Mouse (Mus musculus) testis, adult 2 months (tissue): ENCODE measurements around the gene Gpr161. TPM values are rescaled to one million over a fixed set of nuclear protein-coding genes. Genes with fewer than 3 reads are reported as not detected.

Experiments
- H3K27ac ChIP-seq: fragments of 200-500 bp; 2 replicates; pipeline ENCODE4 v1.5.1; 2012; ENCODE audit warnings: low read depth, low read length; ENCODE audit not compliant: control insufficient read depth, insufficient read depth
- H3K27me3 ChIP-seq: fragments of 200-500 bp; 2 replicates; pipeline ENCODE4 v1.6.1; 2012; ENCODE audit warnings: mild to moderate bottlenecking, low read length, moderate library complexity; ENCODE audit not compliant: control insufficient read depth, insufficient read depth
- H3K36me3 ChIP-seq: fragments of 200-500 bp; 2 replicates; pipeline ENCODE4 v1.6.1; 2012; ENCODE audit warnings: mild to moderate bottlenecking, low read length; ENCODE audit not compliant: control insufficient read depth, insufficient read depth
- H3K4me1 ChIP-seq: fragments of 200-500 bp; 2 replicates; pipeline ENCODE4 v1.6.1; 2012; ENCODE audit warnings: low read length; ENCODE audit not compliant: control insufficient read depth, insufficient read depth
- H3K4me3 ChIP-seq: fragments of 200-500 bp; 2 replicates; pipeline ENCODE4 v1.5.1; 2012; ENCODE audit warnings: low read depth, mild to moderate bottlenecking, low read length, moderate library complexity, mixed read lengths; ENCODE audit not compliant: control insufficient read depth
- CTCF ChIP-seq: fragments of 200-500 bp; IDR thresholded peaks from 2 replicates; pipeline ENCODE4 v1.5.1; 2012; ENCODE audit warnings: low read depth, mild to moderate bottlenecking, inconsistent platforms, low read length, moderate library complexity; ENCODE audit not compliant: control insufficient read depth, insufficient read depth, insufficient replicate concordance
- POLR2A ChIP-seq: fragments of 200-500 bp; IDR thresholded peaks from 2 replicates; pipeline ENCODE4 v1.6.1; 2012; ENCODE audit warnings: low read depth, mild to moderate bottlenecking, inconsistent platforms, low read length, moderate library complexity; ENCODE audit not compliant: control insufficient read depth
- polyA plus RNA-seq: library from polyadenylated mRNA; depleted of rRNA; stranded (reverse); fragments of >200 nt; gene quantifications from 2 replicates; pipeline ENCODE4 v1.2.3, GENCODE M21; 2012

Gene Gpr161
- polyA plus RNA-seq, 1 experiment, result 0.59 TPM

- no peaks in the 10 kb centered on the region for H3K4me1 ChIP-seq
- no peak overlapping the region for H3K4me3 ChIP-seq
- TF ChIP-seq CTCF (no peak), POLR2A (no peak)
- H3K27ac ChIP-seq, result no peak overlapping the region
- H3K36me3 ChIP-seq, result no peaks in the 10 kb centered on the region
- no peaks in the 10 kb centered on the region for H3K27me3 ChIP-seq
Observed at GRCm38 (mm10) chr1:165289831-165290230, 5.8 kb upstream of the Gpr161 start.

GRCm38 (mm10) chr1:165291606-165292005, 4.0 kb upstream of the Gpr161 start:
- no peak overlapping the region for H3K27ac ChIP-seq
- H3K36me3 ChIP-seq, result no peaks in the 10 kb centered on the region
- no peaks in the 10 kb centered on the region for H3K27me3 ChIP-seq
- H3K4me3 ChIP-seq, result no peak overlapping the region
- no peaks in the 10 kb centered on the region for H3K4me1 ChIP-seq
- TF ChIP-seq POLR2A, result no peak
- no peak for TF ChIP-seq CTCF

GRCm38 (mm10) chr1:165301108-165301507, 5.5 kb downstream of the Gpr161 start:
- Histone ChIP-seq H3K36me3 (no peaks in the 10 kb centered on the region), H3K27ac (no peak overlapping the region), H3K27me3 (no peaks in the 10 kb centered on the region), H3K4me1 (no peaks in the 10 kb centered on the region), H3K4me3 (no peak overlapping the region)
- TF ChIP-seq POLR2A (no peak), CTCF (no peak)

GRCm38 (mm10) chr1:165301567-165301966, 6.0 kb downstream of the Gpr161 start:
- Histone ChIP-seq H3K27me3 (no peaks in the 10 kb centered on the region), H3K4me1 (no peaks in the 10 kb centered on the region), H3K27ac (no peak overlapping the region), H3K36me3 (no peaks in the 10 kb centered on the region), H3K4me3 (no peak overlapping the region)
- TF ChIP-seq POLR2A, result no peak
- TF ChIP-seq CTCF, result no peak

GRCm38 (mm10) chr1:165302455-165303208, 7.0 kb downstream of the Gpr161 start:
- Histone ChIP-seq H3K36me3 (no peaks in the 10 kb centered on the region), H3K27ac (no peak overlapping the region), H3K4me3 (no peak overlapping the region), H3K4me1 (no peaks in the 10 kb centered on the region), H3K27me3 (no peaks in the 10 kb centered on the region)
- TF ChIP-seq POLR2A (no peak), CTCF (no peak)

GRCm38 (mm10) chr1:165303209-165303608, 7.6 kb downstream of the Gpr161 start:
- H3K4me3 ChIP-seq, result no peak overlapping the region
- no peaks in the 10 kb centered on the region for H3K27me3 ChIP-seq
- no peaks in the 10 kb centered on the region for H3K36me3 ChIP-seq
- TF ChIP-seq POLR2A, result no peak
- TF ChIP-seq CTCF, result no peak
- no peak overlapping the region for H3K27ac ChIP-seq
- no peaks in the 10 kb centered on the region for H3K4me1 ChIP-seq

GRCm38 (mm10) chr1:165304341-165304740, 8.8 kb downstream of the Gpr161 start:
- no peaks in the 10 kb centered on the region for H3K4me1 ChIP-seq
- no peak overlapping the region for H3K4me3 ChIP-seq
- H3K36me3 ChIP-seq, result no peaks in the 10 kb centered on the region
- H3K27me3 ChIP-seq, result no peaks in the 10 kb centered on the region
- TF ChIP-seq POLR2A (no peak), CTCF (no peak)
- no peak overlapping the region for H3K27ac ChIP-seq

- no peak overlapping the region for H3K27ac ChIP-seq
- TF ChIP-seq POLR2A (no peak), CTCF (no peak)
- H3K4me3 ChIP-seq, result no peak overlapping the region
- no peaks in the 10 kb centered on the region for H3K4me1 ChIP-seq
- H3K36me3 ChIP-seq, result no peaks in the 10 kb centered on the region
- H3K27me3 ChIP-seq, result no peaks in the 10 kb centered on the region
Observed at GRCm38 (mm10) chr1:165308180-165308579, 12.6 kb downstream of the Gpr161 start.

- no peaks in the 10 kb centered on the region for H3K36me3 ChIP-seq
- no peak overlapping the region for H3K27ac ChIP-seq
- H3K27me3 ChIP-seq, result no peaks in the 10 kb centered on the region
- no peak for TF ChIP-seq CTCF
- TF ChIP-seq POLR2A, result no peak
- no peak overlapping the region for H3K4me3 ChIP-seq
- no peaks in the 10 kb centered on the region for H3K4me1 ChIP-seq
Observed at GRCm38 (mm10) chr1:165316361-165316760, 20.8 kb downstream of the Gpr161 start.
